Mouse (Mus musculus) embryo, embryonic 10 days (tissue): ENCODE measurements around the gene Taok1.
"Not testable (repeated sequence)": the region's sequence is repeated elsewhere in the genome, so short reads cannot be mapped to it uniquely, and the experiment has no call there.

Experiments
- DNase-seq: peaks from one replicate; pipeline ENCODE4 v3.0.0-alpha.2; 2015; ENCODE audit warnings: low spot score

Gene Taok1

GRCm38 (mm10) chr11:77545261-77545660 lies 62.4 kb downstream of the Taok1 start:
- DNase-seq: no peak

DNA sequence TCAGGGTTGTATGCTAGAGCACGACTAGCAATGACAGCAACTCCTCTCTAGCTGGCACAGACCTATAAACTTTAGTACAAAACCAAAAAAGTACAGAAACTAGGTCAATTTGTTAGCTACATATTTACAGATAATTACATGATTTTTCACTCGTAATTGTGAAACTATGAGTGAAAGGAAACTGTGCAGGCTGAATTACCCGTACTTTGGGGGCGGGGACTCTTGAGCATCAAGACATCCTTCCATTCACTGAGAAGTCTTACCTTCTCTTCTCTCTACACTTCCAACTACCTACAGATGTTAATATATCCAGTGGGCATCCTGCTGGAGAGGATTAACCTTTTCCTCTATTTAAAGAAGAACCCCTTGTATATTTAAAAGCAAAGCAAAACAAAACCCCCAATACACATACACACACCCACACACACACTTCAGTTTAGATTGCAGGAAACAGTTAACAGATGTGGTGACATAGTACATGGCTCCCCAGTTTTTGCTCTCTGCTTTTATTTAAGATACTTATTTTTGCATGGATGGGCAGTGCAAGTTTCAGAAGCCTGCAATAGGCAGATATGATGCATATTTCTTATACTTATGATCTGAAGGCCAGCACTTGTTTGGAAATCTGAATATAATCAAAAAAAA lies 75.3 kb downstream of the Taok1 start:
- no peak for DNase-seq

DNA sequence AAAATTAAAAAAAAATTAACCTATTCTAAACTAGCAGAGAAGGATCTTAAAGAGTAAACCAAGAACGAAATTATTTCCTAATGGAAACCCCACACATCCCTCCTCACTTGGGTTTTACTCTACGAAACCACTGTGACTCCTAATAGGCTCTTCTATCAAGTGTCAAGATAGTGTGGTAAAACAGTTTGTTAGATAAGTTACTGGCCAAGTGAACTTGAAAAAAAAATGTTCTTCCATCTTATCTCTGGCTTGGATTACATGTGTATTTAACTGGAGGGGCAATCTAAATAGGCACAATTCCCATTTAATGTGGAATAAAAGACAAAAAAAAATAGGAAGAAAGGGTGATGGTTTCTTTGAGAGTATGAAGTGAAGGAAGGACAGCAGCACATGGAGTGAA lies 76.8 kb downstream of the Taok1 start:
- no peak for DNase-seq

GRCm38 (mm10) chr11:77529644-77530043 lies 78.0 kb downstream of the Taok1 start:
- no peak for DNase-seq

DNA sequence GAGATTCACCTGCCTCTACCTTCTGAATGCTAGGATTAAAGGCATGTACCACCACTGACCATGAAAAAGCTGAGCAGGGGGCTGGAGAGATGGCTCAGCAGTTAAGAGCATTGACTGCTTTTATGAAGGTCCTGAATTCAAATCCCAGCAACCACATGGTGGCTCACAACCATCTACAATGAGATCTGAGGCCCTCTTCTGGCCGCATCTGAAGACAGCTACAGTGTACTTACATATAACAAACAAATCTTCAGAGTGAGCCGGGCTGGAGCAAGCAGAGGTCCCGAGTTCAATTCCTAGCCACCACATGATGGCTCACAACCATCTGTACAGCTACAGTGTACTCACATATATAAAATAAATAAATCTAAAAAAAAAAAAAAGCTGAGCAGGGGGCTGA lies 79.2 kb downstream of the Taok1 start:
- not testable (repeated sequence) for DNase-seq

GRCm38 (mm10) chr11:77525804-77526486 lies 81.7 kb downstream of the Taok1 start:
- no peak for DNase-seq

GRCm38 (mm10) chr11:77520601-77521529 lies 86.8 kb downstream of the Taok1 start:
- no peak for DNase-seq

GRCm38 (mm10) chr11:77519043-77519442 lies 88.6 kb downstream of the Taok1 start, which contains the start of gene Gm10392:
Gene Gm10392, minus strand, starts transcription at chr11:77519198.
- no peak for DNase-seq

GRCm38 (mm10) chr11:77518051-77518798 lies 89.4 kb downstream of the Taok1 start:
- DNase-seq: no peak

- DNase-seq: peak; percentile 27
Measured at GRCm38 (mm10) chr11:77516553-77517425, 90.8 kb downstream of the Taok1 start.

- peak; percentile 45 for DNase-seq
Measured at GRCm38 (mm10) chr11:77515637-77516552, 91.7 kb downstream of the Taok1 start, which contains the start of gene Trp53i13. Gene Trp53i13, minus strand, starts transcription at chr11:77515980.

GRCm38 (mm10) chr11:77514832-77515636 lies 92.6 kb downstream of the Taok1 start, which contains the start of gene Abhd15:
Gene Abhd15, plus strand, starts transcription at chr11:77515121.
- peak; percentile 87 for DNase-seq

- peak; percentile 54 for DNase-seq
Measured at GRCm38 (mm10) chr11:77514281-77514831, 93.3 kb downstream of the Taok1 start.

GRCm38 (mm10) chr11:77513811-77514170 lies 93.8 kb downstream of the Taok1 start:
- DNase-seq: peak; percentile 53

DNA sequence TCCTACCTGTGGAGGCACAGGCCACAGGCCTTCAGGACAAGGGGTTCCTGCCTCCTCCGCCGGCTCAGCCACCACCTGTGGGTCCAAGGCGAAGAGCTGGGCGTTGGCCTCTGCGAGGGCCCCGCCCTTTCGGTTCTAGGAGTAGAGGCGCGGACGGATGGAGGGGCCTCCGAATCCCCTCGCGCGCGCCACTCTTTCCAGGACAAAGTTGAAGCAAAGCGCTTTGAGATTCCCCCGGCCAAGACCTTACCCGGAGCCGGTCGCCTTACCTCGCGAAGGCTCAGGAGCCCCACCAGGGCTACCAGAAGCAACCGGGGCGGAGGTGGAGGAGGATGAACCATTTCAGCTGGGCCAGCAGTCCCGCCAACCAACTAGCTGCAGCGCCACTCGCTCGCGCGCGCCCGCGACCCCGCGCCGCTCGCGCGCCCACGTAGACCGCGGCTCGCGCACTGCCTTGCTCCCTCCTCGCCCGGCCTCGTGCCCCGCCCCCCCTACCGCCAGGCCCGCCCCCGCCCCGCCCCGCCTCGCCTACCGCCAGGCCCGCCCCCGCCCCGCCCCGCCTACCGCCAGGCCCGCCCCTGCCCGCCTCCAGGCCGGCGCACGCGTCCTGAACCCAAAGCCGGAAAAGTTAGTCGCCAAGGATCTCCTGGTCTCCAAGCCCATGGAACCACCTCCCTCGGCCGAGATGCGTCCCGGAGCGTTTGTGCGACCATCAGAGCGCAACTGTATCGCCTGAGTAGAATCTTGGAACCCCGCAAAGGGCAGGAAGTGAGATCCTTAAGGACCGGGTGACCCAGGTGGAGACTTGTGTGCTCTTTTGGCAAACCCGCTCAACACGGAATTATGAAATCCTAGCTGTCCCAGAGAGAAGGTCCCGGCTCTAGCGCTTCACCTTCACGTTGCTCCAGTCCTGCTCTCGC lies 94.5 kb downstream of the Taok1 start:
- DNase-seq: peak; percentile 89

DNA sequence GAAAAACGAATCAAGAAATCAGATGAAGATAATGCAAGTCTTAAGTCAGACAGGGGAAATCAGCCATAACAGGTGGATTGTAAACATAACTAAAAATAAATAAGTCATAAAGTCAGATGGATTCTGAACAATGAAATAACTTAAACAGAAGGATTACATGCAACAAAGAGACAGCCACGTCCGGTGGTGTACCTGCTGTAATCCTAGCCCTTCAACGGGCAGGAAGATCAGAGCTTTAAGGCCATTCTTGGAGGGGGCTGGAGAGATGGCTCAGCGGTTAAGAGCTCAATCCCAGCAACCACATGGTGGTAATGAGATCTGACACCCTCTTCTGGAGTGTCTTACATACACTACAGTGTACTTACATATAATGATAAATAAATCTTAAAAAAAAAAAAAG lies 96.3 kb downstream of the Taok1 start:
- DNase-seq: no peak
